Mouse (Mus musculus): Measurements from ENCODE around the gene Pibf1. TPM values are rescaled to one million over a fixed set of nuclear protein-coding genes. Genes with fewer than 3 reads are reported as not detected.
A peak's percentile ranks its signal among the peaks of the same experiment; 100 is the strongest.

Gene Pibf1
- 1 to 10 TPM; 7.3 to 7.9 TPM for total RNA-seq (2021)
- long read RNA-seq, experiment 1, partial matches to known transcripts, result 1 of 8 reads
- long read RNA-seq, experiment 1, other reads (novel, unspliced or antisense), result 3 of 8 reads
- long read RNA-seq, experiment 2, transcript Pibf1-201 (18 exons, 2,797 nt), result major isoform, 11 of 15 reads
- long read RNA-seq, experiment 2, partial matches to known transcripts, result 2 of 15 reads
- long read RNA-seq, experiment 2, other reads (novel, unspliced or antisense), result 2 of 15 reads

DNA sequence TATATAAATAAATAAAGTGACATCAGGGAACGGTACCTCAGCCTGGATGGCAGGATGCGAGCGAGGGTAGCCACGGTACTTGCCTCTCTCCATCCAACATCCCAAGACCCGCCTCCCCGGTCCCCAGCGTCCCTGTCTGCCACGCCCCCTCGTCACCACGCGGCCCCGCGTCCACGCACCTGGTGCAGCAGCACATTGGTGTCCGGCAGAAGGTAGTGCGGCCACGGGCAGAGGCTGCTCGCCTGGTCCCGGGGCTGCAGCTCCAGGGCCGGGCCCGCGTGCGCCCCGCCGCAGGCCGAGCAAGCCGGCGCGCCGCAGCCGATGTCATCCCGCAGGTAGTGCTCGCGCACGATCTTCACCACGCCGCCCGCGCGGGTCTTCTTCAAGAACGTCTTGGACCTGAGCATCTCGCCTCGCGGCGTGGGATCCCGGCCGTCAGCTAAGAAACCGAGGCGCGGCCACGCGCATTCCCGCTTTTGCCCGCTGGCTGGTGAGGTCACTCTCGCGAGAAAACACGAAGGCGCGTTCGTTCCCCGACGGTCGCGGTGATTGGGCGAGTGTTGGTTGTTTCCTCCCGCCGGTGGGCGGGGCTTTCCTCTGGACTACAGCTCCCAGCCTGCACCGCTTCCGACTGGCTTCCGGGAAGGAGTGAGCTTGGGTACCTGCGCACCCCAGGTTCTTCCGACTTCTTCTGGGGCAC is at the start of gene Pibf1, which contains the start of gene Dis3:
Gene Pibf1, plus strand, starts transcription at position 158 of the 700 bp plus-strand sequence.
Gene Dis3, minus strand, starts transcription at position 504 of the 700 bp plus-strand sequence.
- DNase-seq, result peak; percentile 97

GRCm38 (mm10) chr14:99058959-99059586 is 40.2 kb upstream of the Pibf1 start:
- no peak for DNase-seq

DNA sequence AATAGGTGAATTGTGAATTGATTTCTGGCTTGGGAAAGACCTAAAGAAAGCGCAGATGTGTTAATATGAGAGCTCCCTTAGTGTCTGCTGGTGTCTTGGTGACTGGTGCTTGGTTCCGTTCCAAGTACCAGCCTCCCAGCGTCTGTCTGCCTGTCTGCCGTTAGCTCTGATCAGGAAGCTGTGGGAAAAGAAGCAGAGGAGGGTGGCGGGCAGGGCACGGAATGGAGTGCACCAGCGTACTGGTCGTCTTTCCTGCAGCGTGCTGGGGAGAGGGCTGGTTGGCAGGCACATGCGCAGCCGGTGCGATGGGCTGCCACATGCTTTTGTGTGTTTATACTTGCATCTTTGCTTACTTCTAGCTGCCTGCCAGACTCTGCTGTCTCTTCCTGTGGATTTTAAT is 38.6 kb upstream of the Pibf1 start:
- DNase-seq, result no peak

GRCm38 (mm10) chr14:99063091-99063490 is 36.1 kb upstream of the Pibf1 start:
- no peak for DNase-seq

DNA sequence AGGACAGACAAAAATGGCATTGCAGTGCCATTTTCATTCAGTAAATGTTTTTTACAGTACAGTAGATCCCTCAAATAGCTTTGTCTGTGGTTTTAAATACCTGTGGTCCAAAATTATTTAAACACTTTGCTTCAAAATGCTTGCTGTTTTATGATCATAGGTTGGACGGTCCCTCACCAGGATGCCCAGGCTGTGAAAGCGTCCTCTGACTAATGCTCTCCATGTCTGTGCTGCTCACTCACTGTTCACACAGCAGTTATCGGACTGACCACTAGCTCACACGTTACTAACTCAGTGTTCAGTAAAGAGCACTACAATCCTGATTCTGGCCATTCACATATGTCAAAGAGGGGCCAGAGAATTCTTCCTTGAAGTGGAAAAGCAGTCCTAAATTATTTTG is 28.1 kb upstream of the Pibf1 start:
- no peak for DNase-seq

DNA sequence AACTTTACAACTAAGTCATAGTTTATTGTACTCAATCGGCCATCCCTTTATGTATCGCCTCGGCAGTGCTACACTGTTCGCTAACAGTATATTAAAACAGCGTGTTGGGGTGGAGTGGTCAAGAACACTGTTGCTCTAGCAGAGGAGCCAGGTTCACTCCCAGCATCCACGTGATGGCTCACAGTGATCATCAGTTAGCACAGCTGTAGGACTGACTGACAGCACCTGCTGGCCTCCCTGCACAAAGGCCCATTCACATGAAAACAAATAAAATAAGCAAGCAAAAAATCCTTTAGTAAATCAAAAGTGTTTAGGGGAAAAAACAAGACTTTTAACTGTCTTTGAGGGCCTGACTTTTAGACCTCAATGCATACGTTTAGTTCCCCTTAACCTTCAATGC is 10.3 kb upstream of the Pibf1 start:
- no peak for DNase-seq

DNA sequence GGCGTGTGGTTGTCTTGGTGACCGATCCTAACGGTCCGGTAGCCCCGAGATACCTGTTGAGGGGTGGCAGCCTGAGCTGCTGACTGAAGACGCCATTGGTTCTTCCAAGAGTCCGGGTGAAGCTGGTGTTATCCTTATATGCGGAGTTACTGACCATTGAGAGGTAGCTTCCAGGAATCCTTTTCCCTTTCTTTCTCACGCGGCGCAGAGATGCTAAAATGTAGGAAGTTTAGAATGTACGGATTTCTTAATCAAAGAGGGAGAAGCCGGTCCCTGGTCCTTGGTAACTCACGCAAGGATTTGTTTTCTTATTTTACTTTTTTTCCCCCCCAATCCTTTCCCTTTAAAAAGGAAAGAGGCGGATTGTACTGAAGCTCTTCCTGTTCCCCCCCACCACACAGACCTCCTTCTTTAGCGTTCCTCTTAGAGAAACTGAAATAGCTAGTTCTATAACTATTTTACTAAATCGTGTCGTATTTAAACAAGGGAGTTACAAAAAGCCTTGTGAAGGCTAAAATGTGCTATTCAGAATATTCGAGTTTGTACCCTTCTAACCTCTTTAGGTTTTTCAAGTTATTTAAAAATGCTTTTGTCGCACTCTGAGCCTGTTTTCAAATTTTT is 853 bp downstream of the Pibf1 start:
- no peak for DNase-seq

GRCm38 (mm10) chr14:99103050-99103449 is 3.8 kb downstream of the Pibf1 start:
- no peak for DNase-seq

GRCm38 (mm10) chr14:99104542-99105123 is 5.4 kb downstream of the Pibf1 start:
- no peak for DNase-seq

DNA sequence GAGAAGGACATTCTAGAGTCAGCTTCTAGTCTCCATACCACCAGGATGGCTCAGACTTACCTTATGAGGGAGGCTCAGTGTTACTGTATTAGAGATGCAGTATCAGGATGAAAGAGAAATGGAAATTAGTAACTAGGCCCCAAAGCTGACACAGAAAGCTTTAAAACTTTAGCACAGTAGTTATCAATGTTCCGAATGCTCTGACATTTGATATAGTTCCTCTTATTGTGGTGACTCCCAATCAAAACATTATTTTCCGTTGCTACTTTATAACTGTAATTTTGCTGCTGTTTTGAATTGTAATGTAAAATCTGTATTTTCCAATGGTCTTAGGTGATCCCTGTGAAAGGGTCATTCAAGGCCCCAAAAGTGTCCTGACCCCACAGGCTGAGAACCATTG is 7.4 kb downstream of the Pibf1 start:
- no peak for DNase-seq

- DNase-seq, result no peak
These were observed 8.5 kb downstream of the Pibf1 start for GRCm38 (mm10) chr14:99107631-99108187.

DNA sequence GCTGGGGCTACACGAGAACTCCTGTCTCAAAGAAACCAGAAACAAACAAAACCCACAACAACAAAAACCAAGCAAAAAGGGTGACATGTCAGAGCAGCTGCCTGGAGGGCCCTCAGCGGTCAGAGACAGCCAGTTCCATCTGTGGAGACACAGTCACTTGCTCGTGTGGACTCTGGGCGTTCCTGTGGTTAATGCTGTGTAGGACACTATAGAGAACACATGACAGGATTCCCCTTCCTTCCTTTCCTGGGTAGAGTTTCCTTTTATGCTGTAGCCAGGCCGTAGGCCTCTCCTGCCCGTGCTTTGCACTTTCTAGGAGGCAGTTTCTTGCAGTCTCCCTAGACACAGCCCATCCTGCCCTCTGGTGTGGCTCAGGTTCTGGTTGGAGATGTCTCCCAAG is 9.5 kb downstream of the Pibf1 start:
- DNase-seq, result no peak

DNA sequence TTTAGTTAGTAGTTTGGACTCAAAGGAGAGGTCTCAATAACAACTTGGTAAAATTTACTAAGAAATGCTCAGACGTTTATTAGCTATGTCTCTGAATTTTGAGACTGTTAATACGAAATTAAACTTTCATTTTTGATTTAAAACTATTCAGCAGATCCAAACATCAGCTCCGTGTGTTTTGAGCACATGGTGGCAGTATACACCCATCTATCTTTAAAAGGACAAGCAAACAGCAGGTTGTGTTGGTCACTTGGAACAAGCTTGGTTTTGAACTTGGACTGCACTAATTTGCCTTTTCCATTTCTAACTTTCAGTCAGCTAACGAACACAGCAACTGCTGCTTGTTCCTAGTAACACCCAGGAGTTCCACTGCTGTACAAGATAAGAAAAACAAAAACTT is 18.4 kb downstream of the Pibf1 start:
- no peak for DNase-seq

GRCm38 (mm10) chr14:99121584-99122339 is 22.5 kb downstream of the Pibf1 start:
- no peak for DNase-seq

DNA sequence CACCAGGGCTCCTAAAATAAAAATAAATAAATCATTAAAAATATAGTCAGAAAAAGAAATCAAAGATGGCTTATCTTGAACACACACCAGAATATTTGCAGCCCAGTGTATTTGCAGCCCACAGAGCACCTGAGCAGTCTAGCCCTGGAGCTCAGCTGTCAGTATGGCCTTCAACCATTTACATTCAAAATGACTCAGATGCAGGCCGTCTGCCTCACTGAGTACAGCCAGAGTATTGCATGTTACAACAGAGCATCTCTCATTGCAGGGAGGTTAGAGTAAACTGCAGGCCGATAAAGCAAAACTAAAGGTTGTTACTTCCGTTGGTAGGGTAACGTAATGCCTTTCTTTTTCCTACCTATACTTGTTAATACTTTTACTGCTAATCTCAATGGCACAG is 24.9 kb downstream of the Pibf1 start:
- DNase-seq, result no peak

DNA sequence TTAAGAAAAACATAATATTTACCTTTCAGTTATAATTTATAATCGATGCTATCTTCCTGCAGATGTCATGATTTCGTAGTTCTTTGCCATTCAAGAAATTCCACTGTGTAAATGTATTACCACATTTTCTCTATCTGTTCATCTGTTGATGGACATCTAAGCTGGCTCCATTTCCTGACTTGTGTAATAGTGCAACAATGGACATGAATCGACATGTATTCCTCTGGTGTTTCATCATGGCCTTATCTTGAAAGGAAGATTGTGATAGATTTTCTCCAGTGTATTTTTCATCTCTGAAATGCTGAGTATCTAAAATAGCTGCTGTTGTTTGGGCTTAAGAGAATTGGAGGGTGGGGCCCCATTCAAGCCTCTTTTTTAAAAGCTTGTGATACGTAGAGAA is 27.5 kb downstream of the Pibf1 start:
- DNase-seq, result no peak

GRCm38 (mm10) chr14:99127509-99127908 is 28.3 kb downstream of the Pibf1 start:
- no peak for DNase-seq

- DNase-seq, result no peak
These were observed 29.8 kb downstream of the Pibf1 start for GRCm38 (mm10) chr14:99129050-99129449.

- no peak for DNase-seq
These were observed 34.8 kb downstream of the Pibf1 start for GRCm38 (mm10) chr14:99134048-99134447.

DNA sequence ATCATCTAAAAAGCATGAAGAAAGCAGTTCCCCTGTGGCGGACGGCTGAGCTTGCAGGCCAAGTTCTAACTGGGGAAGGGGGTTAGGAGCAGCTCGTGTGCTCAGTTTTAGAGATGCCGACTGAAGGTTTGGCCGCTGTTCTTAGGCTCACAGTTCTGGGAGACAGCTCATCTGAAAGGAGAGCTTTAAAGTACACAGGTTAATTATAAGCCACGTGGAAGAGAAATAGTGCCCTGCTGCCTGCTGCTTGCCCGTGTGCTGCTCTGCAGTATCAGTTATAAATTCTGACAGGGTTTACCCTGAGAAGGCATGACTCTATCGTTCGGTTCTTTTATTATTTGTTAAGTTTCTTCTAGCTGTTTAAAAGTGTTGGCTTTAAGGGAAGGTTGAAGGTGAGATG is 36.5 kb downstream of the Pibf1 start:
- no peak for DNase-seq

- no peak for DNase-seq
These were observed 37.1 kb downstream of the Pibf1 start for GRCm38 (mm10) chr14:99136297-99136696.

DNA sequence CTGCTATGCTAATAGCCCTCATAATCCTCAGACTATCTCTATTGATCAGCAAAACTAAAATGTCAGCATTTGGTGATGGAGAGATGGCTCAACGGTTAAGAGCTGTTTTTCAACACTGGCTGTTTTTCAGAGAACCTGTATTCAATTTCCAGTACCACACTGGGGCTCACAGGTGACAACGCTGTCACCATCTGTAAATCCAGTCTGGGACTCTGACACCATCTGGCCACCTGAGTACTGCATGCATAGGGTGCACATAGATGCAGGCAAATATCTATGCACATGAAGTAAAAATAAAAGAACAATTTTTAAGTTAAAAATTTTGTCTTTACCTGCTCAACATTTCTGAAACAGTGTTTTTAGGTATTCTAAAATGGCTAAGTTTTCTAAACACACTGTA is 40.8 kb downstream of the Pibf1 start:
- no peak for DNase-seq
